Mouse (Mus musculus): ENCODE data around the gene Crb2. TPM values are rescaled to one million over a fixed set of nuclear protein-coding genes. Genes with fewer than 3 reads are reported as not detected.

The Crb2 gene
- not detected for polyA plus RNA-seq (2017; shearing (Covaris generic))

GRCm38 (mm10) chr2:37776016-37776415 is at the start of gene Crb2:
Gene Crb2 (plus strand): TSS chr2:37776249.

Other genes starting within 250 kb of the Crb2 start
- 6.4 TPM for gene Strbp, start 72.4 kb upstream of the Crb2 start, polyA plus RNA-seq (2017; shearing (Covaris generic))